Mouse (Mus musculus) forebrain, embryonic 15.5 days (tissue): ENCODE results near the gene Abhd5. TPM values are rescaled to one million over a fixed set of nuclear protein-coding genes. Genes with fewer than 3 reads are reported as not detected.

Source experiments
- ATAC-seq: fragments of 200-750 bp; cut with Nextera tagmentation; replicated peaks from 2 replicates; pipeline ENCODE4 v1.8.0; 2017; ENCODE audit warnings: mild to moderate bottlenecking, moderate TSS enrichment, moderate library complexity
- H3K27ac ChIP-seq: fragments of 300-500 bp; sonication (generic); replicated peaks from 2 replicates; pipeline ENCODE4 v1.5.1; 2015; ENCODE audit warnings: mild to moderate bottlenecking, inconsistent platforms
- H3K27me3 ChIP-seq: fragments of 300-500 bp; sonication (generic); 2 replicates; pipeline ENCODE4 v1.6.1; 2015; ENCODE audit warnings: inconsistent platforms
- H3K36me3 ChIP-seq: fragments of 300-500 bp; sonication (generic); 2 replicates; pipeline ENCODE4 v1.6.1; 2015; ENCODE audit warnings: mild to moderate bottlenecking, inconsistent platforms
- H3K4me1 ChIP-seq: fragments of 300-500 bp; sonication (generic); 2 replicates; pipeline ENCODE4 v1.6.1; 2015; ENCODE audit warnings: inconsistent platforms
- H3K4me2 ChIP-seq: fragments of 300-500 bp; sonication (generic); replicated peaks from 2 replicates; pipeline ENCODE4 v1.6.1; 2015; ENCODE audit warnings: mild to moderate bottlenecking, inconsistent platforms
- H3K4me3 ChIP-seq: fragments of 300-500 bp; sonication (generic); 2 replicates; pipeline ENCODE4 v1.5.1; 2015; ENCODE audit warnings: mild to moderate bottlenecking, inconsistent platforms
- H3K9ac ChIP-seq: fragments of 300-500 bp; sonication (generic); replicated peaks from 2 replicates; pipeline ENCODE4 v1.6.1; 2015; ENCODE audit warnings: mild to moderate bottlenecking, inconsistent platforms
- H3K9me3 ChIP-seq: fragments of 300-500 bp; sonication (generic); 2 replicates; pipeline ENCODE4 v1.6.1; 2016; ENCODE audit warnings: inconsistent platforms
- WGBS: fragments of 180-500 bp; shearing (Covaris S2); methylation state at CpG from one replicate; pipeline ENCODE4 v1.1.7; 2015; ENCODE audit warnings: mixed read lengths; 5-methylcytosine and 5-hydroxymethylcytosine counted together
- polyA plus RNA-seq: library from polyadenylated mRNA; unstranded; fragments of >200 nt; fragmentation: Nextera tagmentation; extraction: Ambion mirVana; gene quantifications from 2 replicates; pipeline ENCODE4 v1.2.1, GENCODE M21; 2015

Gene Abhd5
- polyA plus RNA-seq, 1 experiment from 2014 or later: 24.5 TPM

GRCm38 (mm10) chr9:122350396-122351130 is 845 bp upstream of the Abhd5 start:
- peak overlapping the region; percentile 77; the same call in 1 of the 2 replicates for H3K4me2 ChIP-seq
- 0 out of 2 replicates have a peak overlapping the region, but pooled peaks have one; percentile 81 for H3K9ac ChIP-seq
- H3K4me1 ChIP-seq: peaks cover 5% of the 10 kb centered on the region; the same call in 1 of the 2 replicates
- H3K27me3 ChIP-seq: no peaks in the 10 kb centered on the region
- H3K4me3 ChIP-seq: peak overlapping the region; percentile 84; the same call in 1 of the 2 replicates
- ATAC-seq: no peak
- no peaks in the 10 kb centered on the region for H3K9me3 ChIP-seq
- H3K36me3 ChIP-seq: no peaks in the 10 kb centered on the region
- 74% methylated on average over 7 of the region's 7 CpGs for WGBS
- H3K27ac ChIP-seq: peak overlapping the region; percentile 58; the same call in 1 of the 2 replicates

- no peak; the same call in 1 of the 2 replicates for ATAC-seq
- H3K27ac ChIP-seq: peak overlapping the region; percentile 58
- H3K9ac ChIP-seq: peak overlapping the region; percentile 81
- H3K9me3 ChIP-seq: no peaks in the 10 kb centered on the region
- H3K27me3 ChIP-seq: no peaks in the 10 kb centered on the region
- WGBS: 1% methylated on average over 30 of the region's 30 CpGs
- peak overlapping the region; percentile 84 for H3K4me3 ChIP-seq
- peaks cover 5% of the 10 kb centered on the region; the same call in 1 of the 2 replicates for H3K4me1 ChIP-seq
- H3K36me3 ChIP-seq: no peaks in the 10 kb centered on the region
- peak overlapping the region; percentile 77 for H3K4me2 ChIP-seq
Observed at GRCm38 (mm10) chr9:122352025-122352392, 601 bp downstream of the Abhd5 start.

- no peak overlapping the region for H3K4me2 ChIP-seq
Observed at GRCm38 (mm10) chr9:122352911-122353310, 1.5 kb downstream of the Abhd5 start.

GRCm38 (mm10) chr9:122354240-122354639 is 2.8 kb downstream of the Abhd5 start:
- WGBS: 83% methylated on average over 3 of the region's 3 CpGs
- no peak overlapping the region for H3K27ac ChIP-seq
- no peak overlapping the region for H3K4me3 ChIP-seq
- no peak for ATAC-seq
- H3K36me3 ChIP-seq: no peaks in the 10 kb centered on the region
- H3K4me1 ChIP-seq: peaks cover 5% of the 10 kb centered on the region; the same call in 1 of the 2 replicates
- no peak overlapping the region for H3K4me2 ChIP-seq
- H3K9ac ChIP-seq: no peak overlapping the region
- H3K27me3 ChIP-seq: no peaks in the 10 kb centered on the region
- H3K9me3 ChIP-seq: no peaks in the 10 kb centered on the region

More at GRCm38 (mm10) chr9:122352911-122353310, 1.5 kb downstream of the Abhd5 start:
- Histone ChIP-seq H3K4me3 (no peak overlapping the region), H3K9ac (no peak overlapping the region), H3K27me3 (no peaks in the 10 kb centered on the region), H3K9me3 (no peaks in the 10 kb centered on the region), H3K36me3 (no peaks in the 10 kb centered on the region), H3K27ac (no peak overlapping the region), H3K4me1 (peaks cover 5% of the 10 kb centered on the region; the same call in 1 of the 2 replicates)
- ATAC-seq: no peak
- WGBS: 85% methylated on average over 4 of the region's 4 CpGs

GRCm38 (mm10) chr9:122357073-122357472 is 5.7 kb downstream of the Abhd5 start:
- ATAC-seq: no peak
- Histone ChIP-seq H3K9ac (no peak overlapping the region), H3K9me3 (no peaks in the 10 kb centered on the region), H3K4me2 (no peak overlapping the region), H3K4me1 (peaks cover 2% of the 10 kb centered on the region; the same call in 1 of the 2 replicates), H3K27ac (no peak overlapping the region), H3K36me3 (no peaks in the 10 kb centered on the region), H3K27me3 (no peaks in the 10 kb centered on the region), H3K4me3 (no peak overlapping the region)
- 73% methylated on average over 1 of the region's 1 CpGs for WGBS

GRCm38 (mm10) chr9:122357626-122358025 is 6.2 kb downstream of the Abhd5 start:
- whole genome bisulfite sequencing: 89% methylated on average over 1 of the region's 1 CpGs
- no peaks in the 10 kb centered on the region for H3K9me3 ChIP-seq

GRCm38 (mm10) chr9:122364171-122364570 is 12.8 kb downstream of the Abhd5 start:
- Histone ChIP-seq H3K4me2 (no peak overlapping the region), H3K4me3 (no peak overlapping the region), H3K9ac (no peak overlapping the region), H3K36me3 (no peaks in the 10 kb centered on the region), H3K27me3 (no peaks in the 10 kb centered on the region), H3K4me1 (no peaks in the 10 kb centered on the region), H3K9me3 (no peaks in the 10 kb centered on the region), H3K27ac (no peak overlapping the region)
- 89% methylated on average over 1 of the region's 1 CpGs for WGBS
- ATAC-seq: no peak

More at GRCm38 (mm10) chr9:122357626-122358025, 6.2 kb downstream of the Abhd5 start:
- Histone ChIP-seq H3K4me3 (no peak overlapping the region), H3K9ac (no peak overlapping the region), H3K4me1 (no peaks in the 10 kb centered on the region), H3K27me3 (no peaks in the 10 kb centered on the region), H3K27ac (no peak overlapping the region), H3K4me2 (no peak overlapping the region), H3K36me3 (no peaks in the 10 kb centered on the region)
- ATAC-seq: no peak

- Histone ChIP-seq H3K36me3 (no peaks in the 10 kb centered on the region), H3K4me2 (no peak overlapping the region), H3K27ac (no peak overlapping the region), H3K9me3 (no peaks in the 10 kb centered on the region), H3K4me3 (no peak overlapping the region), H3K4me1 (no peaks in the 10 kb centered on the region), H3K9ac (no peak overlapping the region), H3K27me3 (no peaks in the 10 kb centered on the region)
- ATAC-seq: no peak
- over 99% methylated on average over 6 of the region's 6 CpGs for WGBS
Observed at GRCm38 (mm10) chr9:122370292-122370794, 18.9 kb downstream of the Abhd5 start.

- Histone ChIP-seq H3K27me3 (no peaks in the 10 kb centered on the region), H3K4me3 (no peak overlapping the region), H3K9ac (no peak overlapping the region), H3K9me3 (no peaks in the 10 kb centered on the region), H3K36me3 (no peaks in the 10 kb centered on the region), H3K27ac (no peak overlapping the region), H3K4me2 (no peak overlapping the region), H3K4me1 (no peaks in the 10 kb centered on the region)
- ATAC-seq: no peak
- WGBS: 65% methylated on average over 4 of the region's 4 CpGs
Observed at GRCm38 (mm10) chr9:122372506-122372905, 21.1 kb downstream of the Abhd5 start.

GRCm38 (mm10) chr9:122372991-122373390 is 21.6 kb downstream of the Abhd5 start:
- H3K4me1 ChIP-seq: no peaks in the 10 kb centered on the region
- H3K9ac ChIP-seq: no peak overlapping the region
- no peak overlapping the region for H3K4me3 ChIP-seq
- H3K36me3 ChIP-seq: 0 out of 2 replicates have a peak, but pooled peaks cover under 1% of the 10 kb centered on the region
- no peak for ATAC-seq
- H3K9me3 ChIP-seq: no peaks in the 10 kb centered on the region
- WGBS: 93% methylated on average over 1 of the region's 1 CpGs
- no peak overlapping the region for H3K4me2 ChIP-seq
- no peak overlapping the region for H3K27ac ChIP-seq
- no peaks in the 10 kb centered on the region for H3K27me3 ChIP-seq

- no peak overlapping the region for H3K4me3 ChIP-seq
- H3K36me3 ChIP-seq: peaks cover 7% of the 10 kb centered on the region; the same call in 1 of the 2 replicates
- H3K27me3 ChIP-seq: no peaks in the 10 kb centered on the region
- no peak for ATAC-seq
- H3K9ac ChIP-seq: no peak overlapping the region
- H3K27ac ChIP-seq: no peak overlapping the region
- no peaks in the 10 kb centered on the region for H3K4me1 ChIP-seq
- 90% methylated on average over 6 of the region's 6 CpGs for WGBS
- H3K4me2 ChIP-seq: no peak overlapping the region
- no peaks in the 10 kb centered on the region for H3K9me3 ChIP-seq
Observed at GRCm38 (mm10) chr9:122378986-122379385, 27.6 kb downstream of the Abhd5 start.

- no peak overlapping the region for H3K27ac ChIP-seq
- H3K4me1 ChIP-seq: no peaks in the 10 kb centered on the region
- no peak overlapping the region for H3K9ac ChIP-seq
- no peaks in the 10 kb centered on the region for H3K27me3 ChIP-seq
- H3K36me3 ChIP-seq: peaks cover 7% of the 10 kb centered on the region; the same call in 1 of the 2 replicates
- 56% methylated on average over 6 of the region's 6 CpGs for WGBS
- no peak overlapping the region for H3K4me3 ChIP-seq
- H3K9me3 ChIP-seq: no peaks in the 10 kb centered on the region
- no peak for ATAC-seq
- H3K4me2 ChIP-seq: no peak overlapping the region
Observed at GRCm38 (mm10) chr9:122380959-122381358, 29.6 kb downstream of the Abhd5 start.
